Mouse (Mus musculus): ENCODE results near the gene Igf2.

DNA sequence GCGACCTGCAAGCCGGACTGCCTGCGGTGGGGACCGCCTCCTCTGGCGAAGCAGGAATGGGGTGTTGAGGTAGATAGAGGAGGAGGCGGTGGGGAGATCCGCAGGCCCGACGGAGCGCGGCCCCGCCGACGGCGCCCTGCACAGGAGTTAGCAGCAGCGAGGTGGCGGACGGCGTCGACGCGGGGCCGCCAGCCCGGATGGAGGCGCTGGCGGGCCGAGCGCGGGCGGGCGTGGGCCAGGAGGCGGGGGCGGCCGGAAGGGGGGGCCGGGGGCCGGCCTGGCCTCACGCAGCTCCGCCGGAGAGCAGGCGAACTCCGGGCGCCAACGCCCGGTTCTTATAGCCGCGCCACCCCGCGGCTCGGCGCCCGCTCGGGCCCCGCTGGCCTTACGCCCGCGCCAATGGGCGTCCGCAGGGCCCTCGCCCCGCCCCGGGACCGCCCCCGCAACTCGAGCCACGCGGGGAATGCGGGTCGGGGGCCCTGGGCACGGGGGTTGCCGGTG is 7.4 kb downstream of the Igf2 start:
- peak; percentile 10; the same call in 1 of the 2 replicates for TF ChIP-seq POLR2A (IDR thresholded peaks at IDR 0.05; ENCODE audit: low read depth, low read length)
- no peak for TF ChIP-seq CTCF (IDR thresholded peaks at IDR 0.05; ENCODE audit: borderline replicate concordance, insufficient read depth, low read length)
